Mouse (Mus musculus): ENCODE data around the gene Cbx2. TPM values are rescaled to one million over a fixed set of nuclear protein-coding genes. Genes with fewer than 3 reads are reported as not detected.

Gene Cbx2
- polyA plus RNA-seq, 1 experiment from 2014 or later, result 22.1 TPM

GRCm38 (mm10) chr11:119043273-119043540 is 20.4 kb downstream of the Cbx2 start:
- Histone ChIP-seq H3K36me3 (ENCODE audit: control insufficient read depth, insufficient read depth, low read length) (no peaks in the 10 kb centered on the region), H3K27ac (ENCODE audit: low read depth, low read length) (no peak overlapping the region), H3K4me2 (no peak overlapping the region), H3K9me3 (ENCODE audit: control insufficient read depth, low read length) (no peaks in the 10 kb centered on the region), H3K4me3 (ENCODE audit: low read depth, low read length) (no peak overlapping the region), H3K27me3 (replicated peaks; ENCODE audit: control insufficient read depth, insufficient read depth, low read length) (peaks cover 86% of the 10 kb centered on the region), H3K9ac (ENCODE audit: low read depth, low read length) (no peak overlapping the region), H3K4me1 (replicated peaks; ENCODE audit: control insufficient read depth, insufficient read depth, low read length) (peaks cover 48% of the 10 kb centered on the region)
- 3% methylated on average over 4 of the region's 4 CpGs for WGBS
- ATAC-seq (replicated peaks; ENCODE audit: low FRiP score) (no peak), DNase-seq (ENCODE audit: low spot score) (no peak)

DNA sequence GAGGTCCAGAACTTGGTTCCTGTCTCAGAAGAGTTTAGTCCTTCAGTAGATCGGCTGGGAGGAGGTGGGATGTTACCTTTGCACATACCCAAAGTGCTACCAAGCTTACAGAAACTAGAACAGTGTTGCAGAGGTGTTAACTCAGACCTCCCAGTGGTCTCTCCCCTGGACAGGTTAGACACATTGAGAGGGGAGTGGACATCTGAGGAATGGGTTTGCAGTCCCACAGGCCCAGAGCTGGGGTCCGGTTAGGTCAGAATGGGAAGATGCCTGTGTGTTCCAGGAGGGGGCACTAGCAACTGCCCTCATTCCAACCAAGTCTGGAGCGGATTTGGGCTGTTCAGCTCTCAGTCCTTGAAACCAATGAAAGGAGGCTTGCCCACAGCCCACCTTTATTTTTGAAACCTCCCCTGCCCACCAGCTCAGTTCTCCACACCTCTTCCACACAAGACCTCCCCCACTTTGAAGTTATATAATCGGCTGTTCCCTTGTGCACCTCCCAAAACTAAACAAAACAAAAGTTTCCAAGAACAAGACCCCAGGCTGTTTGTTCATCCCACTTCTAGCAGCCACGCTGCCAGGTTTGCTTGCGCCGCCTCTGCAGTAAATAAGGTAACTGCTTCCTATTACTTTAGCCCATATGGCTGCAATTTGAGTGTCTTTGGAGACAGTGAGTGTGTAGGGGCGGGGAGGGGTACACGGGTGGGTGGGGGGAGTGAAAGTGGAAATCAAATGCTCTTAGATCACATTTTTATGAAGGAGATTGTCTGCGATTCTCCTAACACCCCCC is 21.2 kb downstream of the Cbx2 start:
- no peaks in the 10 kb centered on the region for H3K36me3 ChIP-seq (ENCODE audit: control insufficient read depth, insufficient read depth, low read length)
- no peak overlapping the region for H3K4me3 ChIP-seq (ENCODE audit: low read depth, low read length)
- DNase-seq (ENCODE audit: low spot score) (no peak), ATAC-seq (replicated peaks; ENCODE audit: low FRiP score) (no peak)
- H3K4me2 ChIP-seq, result no peak overlapping the region; the same call in 1 of the 2 replicates
- H3K4me1 ChIP-seq (replicated peaks; ENCODE audit: control insufficient read depth, insufficient read depth, low read length), result peaks cover 43% of the 10 kb centered on the region
- no peak overlapping the region for H3K9ac ChIP-seq (ENCODE audit: low read depth, low read length)
- peaks cover 86% of the 10 kb centered on the region for H3K27me3 ChIP-seq (replicated peaks; ENCODE audit: control insufficient read depth, insufficient read depth, low read length)
- H3K9me3 ChIP-seq (ENCODE audit: control insufficient read depth, low read length), result no peaks in the 10 kb centered on the region
- no peak overlapping the region for H3K27ac ChIP-seq (ENCODE audit: low read depth, low read length)
- 5% methylated on average over 10 of the region's 10 CpGs for WGBS

DNA sequence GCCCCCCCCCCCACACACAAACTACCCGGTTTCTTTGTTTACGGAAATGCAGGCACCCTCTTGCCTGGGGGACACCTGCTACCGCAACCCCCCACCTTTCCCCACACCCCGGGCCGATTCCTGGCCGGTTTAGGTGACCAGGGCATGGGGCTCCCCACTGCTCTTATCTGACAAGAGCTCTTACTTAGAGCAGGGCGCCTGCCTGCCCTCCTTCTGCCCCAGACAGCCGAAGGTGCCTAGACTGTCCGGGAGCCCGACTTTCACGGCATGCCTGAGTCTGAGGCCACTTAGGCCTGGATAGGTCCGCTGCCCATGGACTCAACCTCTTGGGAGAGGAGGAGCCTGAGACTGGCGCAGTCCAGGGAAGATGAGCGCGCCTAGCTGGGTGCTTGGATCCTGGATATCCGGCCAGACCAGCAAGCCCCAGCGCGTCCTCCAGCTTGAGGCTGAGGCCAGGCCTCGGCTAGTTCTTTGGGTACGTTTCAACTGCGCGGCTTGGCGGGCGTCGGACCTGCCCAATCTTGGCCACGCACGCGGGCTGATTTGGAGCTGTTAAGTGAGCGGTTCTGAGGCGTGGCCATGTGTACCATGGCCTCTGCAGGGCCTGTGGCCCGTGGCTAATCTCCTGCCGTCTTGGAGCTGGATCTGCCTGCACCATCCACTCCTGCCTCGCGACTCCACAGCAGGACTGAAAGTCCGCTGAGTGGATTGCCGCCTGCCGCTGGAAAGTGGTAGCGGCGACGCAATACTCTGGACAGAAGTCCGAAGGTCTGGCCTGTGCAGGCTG is 22.0 kb downstream of the Cbx2 start:
- peaks cover 86% of the 10 kb centered on the region for H3K27me3 ChIP-seq (replicated peaks; ENCODE audit: control insufficient read depth, insufficient read depth, low read length)
- H3K4me1 ChIP-seq (replicated peaks; ENCODE audit: control insufficient read depth, insufficient read depth, low read length), result peaks cover 35% of the 10 kb centered on the region
- no peak for ATAC-seq (replicated peaks; ENCODE audit: low FRiP score)
- H3K9ac ChIP-seq (ENCODE audit: low read depth, low read length), result no peak overlapping the region
- H3K9me3 ChIP-seq (ENCODE audit: control insufficient read depth, low read length), result no peaks in the 10 kb centered on the region
- H3K36me3 ChIP-seq (ENCODE audit: control insufficient read depth, insufficient read depth, low read length), result no peaks in the 10 kb centered on the region
- H3K4me3 ChIP-seq (ENCODE audit: low read depth, low read length), result peak overlapping the region; percentile 17; the same call in 1 of the 2 replicates
- DNase-seq (ENCODE audit: low spot score), result peak; percentile 46
- H3K4me2 ChIP-seq, result peak overlapping the region; percentile 46
- no peak overlapping the region for H3K27ac ChIP-seq (ENCODE audit: low read depth, low read length)
- WGBS, result 4% methylated on average over 41 of the region's 41 CpGs

DNA sequence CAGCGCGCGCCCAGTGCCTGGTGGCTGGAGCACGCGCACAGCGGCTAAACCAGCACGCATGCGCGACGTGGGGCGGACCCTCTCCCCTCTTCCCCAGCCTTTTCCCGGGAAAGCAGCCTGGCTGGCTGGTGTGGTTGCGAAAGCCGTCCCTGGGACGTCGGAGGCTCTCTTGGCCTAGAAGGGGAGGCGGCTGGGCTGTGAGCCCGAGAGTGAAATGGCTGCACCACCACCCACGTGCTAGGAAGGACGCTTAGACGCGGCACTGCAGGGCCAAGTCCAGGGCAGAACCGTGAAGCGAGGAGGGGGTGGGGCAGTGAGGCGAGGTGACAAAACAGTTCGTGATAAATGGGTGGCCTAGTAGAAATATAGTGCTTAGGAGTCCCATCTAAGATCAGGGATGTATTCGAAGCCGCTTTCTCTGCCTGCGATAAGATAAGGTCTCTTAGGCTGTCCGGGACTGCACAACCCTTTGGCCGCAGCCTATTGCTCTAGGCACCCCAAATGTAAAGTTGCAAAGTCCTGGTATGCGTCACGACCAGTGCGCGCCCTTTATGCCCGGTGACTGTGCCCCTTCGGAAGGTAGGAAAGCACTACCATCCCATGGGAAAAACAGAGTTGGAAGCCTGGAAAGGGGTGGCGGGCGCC is 24.0 kb downstream of the Cbx2 start:
- peaks cover 100% of the 10 kb centered on the region for H3K27me3 ChIP-seq (replicated peaks; ENCODE audit: control insufficient read depth, insufficient read depth, low read length)
- H3K4me2 ChIP-seq, result peak overlapping the region; percentile 50
- no peak overlapping the region for H3K9ac ChIP-seq (ENCODE audit: low read depth, low read length)
- peak; percentile 62 for DNase-seq (ENCODE audit: low spot score)
- H3K36me3 ChIP-seq (ENCODE audit: control insufficient read depth, insufficient read depth, low read length), result no peaks in the 10 kb centered on the region
- H3K9me3 ChIP-seq (ENCODE audit: control insufficient read depth, low read length), result no peaks in the 10 kb centered on the region
- H3K4me3 ChIP-seq (ENCODE audit: low read depth, low read length), result peak overlapping the region; percentile 7
- peaks cover 25% of the 10 kb centered on the region for H3K4me1 ChIP-seq (replicated peaks; ENCODE audit: control insufficient read depth, insufficient read depth, low read length)
- ATAC-seq (replicated peaks; ENCODE audit: low FRiP score), result peak; percentile 14; the same call in 1 of the 2 replicates
- H3K27ac ChIP-seq (ENCODE audit: low read depth, low read length), result no peak overlapping the region
- WGBS, result under 1% methylated on average over 39 of the region's 39 CpGs

- no peak overlapping the region for H3K27ac ChIP-seq (ENCODE audit: low read depth, low read length)
- H3K4me3 ChIP-seq (ENCODE audit: low read depth, low read length), result peak overlapping the region; percentile 7
- no peak for DNase-seq (ENCODE audit: low spot score)
- H3K4me2 ChIP-seq, result peak overlapping the region; percentile 50
- H3K4me1 ChIP-seq (replicated peaks; ENCODE audit: control insufficient read depth, insufficient read depth, low read length), result peaks cover 19% of the 10 kb centered on the region
- ATAC-seq (replicated peaks; ENCODE audit: low FRiP score), result no peak
- no peak overlapping the region for H3K9ac ChIP-seq (ENCODE audit: low read depth, low read length)
- 2% methylated on average over 43 of the region's 43 CpGs for WGBS
- H3K27me3 ChIP-seq (replicated peaks; ENCODE audit: control insufficient read depth, insufficient read depth, low read length), result peaks cover 100% of the 10 kb centered on the region
- no peaks in the 10 kb centered on the region for H3K36me3 ChIP-seq (ENCODE audit: control insufficient read depth, insufficient read depth, low read length)
- no peaks in the 10 kb centered on the region for H3K9me3 ChIP-seq (ENCODE audit: control insufficient read depth, low read length)
Measured at GRCm38 (mm10) chr11:119047261-119048132, 24.7 kb downstream of the Cbx2 start.

- 3% methylated on average over 13 of the region's 13 CpGs for WGBS
- Histone ChIP-seq H3K9ac (ENCODE audit: low read depth, low read length) (no peak overlapping the region), H3K36me3 (ENCODE audit: control insufficient read depth, insufficient read depth, low read length) (no peaks in the 10 kb centered on the region), H3K4me2 (no peak overlapping the region), H3K27ac (ENCODE audit: low read depth, low read length) (no peak overlapping the region), H3K9me3 (ENCODE audit: control insufficient read depth, low read length) (no peaks in the 10 kb centered on the region), H3K4me3 (ENCODE audit: low read depth, low read length) (no peak overlapping the region), H3K4me1 (replicated peaks; ENCODE audit: control insufficient read depth, insufficient read depth, low read length) (peaks cover 18% of the 10 kb centered on the region), H3K27me3 (replicated peaks; ENCODE audit: control insufficient read depth, insufficient read depth, low read length) (peaks cover 100% of the 10 kb centered on the region)
- DNase-seq (ENCODE audit: low spot score) (no peak), ATAC-seq (replicated peaks; ENCODE audit: low FRiP score) (no peak)
Measured at GRCm38 (mm10) chr11:119048133-119048510, 25.4 kb downstream of the Cbx2 start.

GRCm38 (mm10) chr11:119050361-119050760 is 27.6 kb downstream of the Cbx2 start:
- Histone ChIP-seq H3K36me3 (ENCODE audit: control insufficient read depth, insufficient read depth, low read length) (no peaks in the 10 kb centered on the region), H3K9me3 (ENCODE audit: control insufficient read depth, low read length) (no peaks in the 10 kb centered on the region), H3K27me3 (replicated peaks; ENCODE audit: control insufficient read depth, insufficient read depth, low read length) (peaks cover 100% of the 10 kb centered on the region), H3K4me3 (ENCODE audit: low read depth, low read length) (no peak overlapping the region), H3K4me1 (replicated peaks; ENCODE audit: control insufficient read depth, insufficient read depth, low read length) (peaks cover 10% of the 10 kb centered on the region), H3K9ac (ENCODE audit: low read depth, low read length) (no peak overlapping the region), H3K4me2 (no peak overlapping the region), H3K27ac (ENCODE audit: low read depth, low read length) (no peak overlapping the region)
- 0% methylated on average over 2 of the region's 2 CpGs for whole genome bisulfite sequencing
- ATAC-seq (replicated peaks; ENCODE audit: low FRiP score) (no peak), DNase-seq (ENCODE audit: low spot score) (no peak)

GRCm38 (mm10) chr11:119051426-119051825 is 28.7 kb downstream of the Cbx2 start:
- Histone ChIP-seq H3K9me3 (ENCODE audit: control insufficient read depth, low read length) (no peaks in the 10 kb centered on the region), H3K27me3 (replicated peaks; ENCODE audit: control insufficient read depth, insufficient read depth, low read length) (peaks cover 100% of the 10 kb centered on the region), H3K4me2 (no peak overlapping the region), H3K36me3 (ENCODE audit: control insufficient read depth, insufficient read depth, low read length) (no peaks in the 10 kb centered on the region), H3K9ac (ENCODE audit: low read depth, low read length) (no peak overlapping the region), H3K4me3 (ENCODE audit: low read depth, low read length) (no peak overlapping the region), H3K4me1 (replicated peaks; ENCODE audit: control insufficient read depth, insufficient read depth, low read length) (peaks cover 16% of the 10 kb centered on the region), H3K27ac (ENCODE audit: low read depth, low read length) (no peak overlapping the region)
- no peak for DNase-seq (ENCODE audit: low spot score)
- no peak for ATAC-seq (replicated peaks; ENCODE audit: low FRiP score)

Measured in liver, embryonic 11.5 days (tissue).